Mouse (Mus musculus): ENCODE measurements around the gene Car4. TPM values are rescaled to one million over a fixed set of nuclear protein-coding genes. Genes with fewer than 3 reads are reported as not detected.

Gene Car4
- polyA plus RNA-seq, 1 experiment: 187 TPM

- H3K27ac ChIP-seq (ENCODE audit: insufficient read depth, low read length): no peak overlapping the region
- H3K4me3 ChIP-seq (replicated peaks; ENCODE audit: insufficient read depth, low read depth, low read length): no peak overlapping the region
- no peaks in the 10 kb centered on the region for H3K27me3 ChIP-seq (ENCODE audit: control insufficient read depth, insufficient read depth, low read length)
- 91% methylated on average over 3 of the region's 3 CpGs for WGBS
- H3K4me1 ChIP-seq (ENCODE audit: control insufficient read depth, insufficient read depth, low read length): peaks cover 7% of the 10 kb centered on the region
- TF ChIP-seq POLR2A (IDR thresholded peaks at IDR 0.05; ENCODE audit: borderline replicate concordance, insufficient read depth, low read length) (no peak), CTCF (IDR thresholded peaks at IDR 0.05; ENCODE audit: borderline replicate concordance, insufficient read depth, low read depth, low read length) (no peak)
- DNase-seq: no peak
Measured at GRCm38 (mm10) chr11:84945841-84946240, 11.7 kb upstream of the Car4 start.

- Histone ChIP-seq H3K27me3 (ENCODE audit: control insufficient read depth, insufficient read depth, low read length) (no peaks in the 10 kb centered on the region), H3K4me1 (ENCODE audit: control insufficient read depth, insufficient read depth, low read length) (peaks cover 7% of the 10 kb centered on the region), H3K27ac (ENCODE audit: insufficient read depth, low read length) (no peak overlapping the region), H3K4me3 (replicated peaks; ENCODE audit: insufficient read depth, low read depth, low read length) (no peak overlapping the region)
- no peak for TF ChIP-seq POLR2A (IDR thresholded peaks at IDR 0.05; ENCODE audit: borderline replicate concordance, insufficient read depth, low read length)
- no peak for TF ChIP-seq CTCF (IDR thresholded peaks at IDR 0.05; ENCODE audit: borderline replicate concordance, insufficient read depth, low read depth, low read length)
- no peak for DNase-seq
- 43% methylated on average over 6 of the region's 6 CpGs for WGBS
Measured at GRCm38 (mm10) chr11:84947206-84947605, 10.4 kb upstream of the Car4 start.

- Histone ChIP-seq H3K4me3 (replicated peaks; ENCODE audit: insufficient read depth, low read depth, low read length) (no peak overlapping the region), H3K27ac (ENCODE audit: insufficient read depth, low read length) (no peak overlapping the region), H3K27me3 (ENCODE audit: control insufficient read depth, insufficient read depth, low read length) (no peaks in the 10 kb centered on the region), H3K4me1 (ENCODE audit: control insufficient read depth, insufficient read depth, low read length) (peaks cover 4% of the 10 kb centered on the region)
- 56% methylated on average over 3 of the region's 3 CpGs for WGBS
- no peak for DNase-seq
- no peak for TF ChIP-seq CTCF (IDR thresholded peaks at IDR 0.05; ENCODE audit: borderline replicate concordance, insufficient read depth, low read depth, low read length)
- TF ChIP-seq POLR2A (IDR thresholded peaks at IDR 0.05; ENCODE audit: borderline replicate concordance, insufficient read depth, low read length): no peak
Measured at GRCm38 (mm10) chr11:84948114-84948513, 9.5 kb upstream of the Car4 start.

GRCm38 (mm10) chr11:84948526-84948925, 9.1 kb upstream of the Car4 start:
- 34% methylated on average over 3 of the region's 3 CpGs for WGBS
- Histone ChIP-seq H3K4me1 (ENCODE audit: control insufficient read depth, insufficient read depth, low read length) (no peaks in the 10 kb centered on the region; the same call in none of the 2 replicates), H3K27ac (ENCODE audit: insufficient read depth, low read length) (no peak overlapping the region), H3K27me3 (ENCODE audit: control insufficient read depth, insufficient read depth, low read length) (no peaks in the 10 kb centered on the region), H3K4me3 (replicated peaks; ENCODE audit: insufficient read depth, low read depth, low read length) (no peak overlapping the region)
- no peak for DNase-seq
- TF ChIP-seq CTCF (IDR thresholded peaks at IDR 0.05; ENCODE audit: borderline replicate concordance, insufficient read depth, low read depth, low read length) (no peak), POLR2A (IDR thresholded peaks at IDR 0.05; ENCODE audit: borderline replicate concordance, insufficient read depth, low read length) (no peak)

- DNase-seq: no peak
- TF ChIP-seq POLR2A (IDR thresholded peaks at IDR 0.05; ENCODE audit: borderline replicate concordance, insufficient read depth, low read length) (no peak), CTCF (IDR thresholded peaks at IDR 0.05; ENCODE audit: borderline replicate concordance, insufficient read depth, low read depth, low read length) (no peak)
- no peak overlapping the region for H3K4me3 ChIP-seq (replicated peaks; ENCODE audit: insufficient read depth, low read depth, low read length)
- H3K4me1 ChIP-seq (ENCODE audit: control insufficient read depth, insufficient read depth, low read length): peaks cover 4% of the 10 kb centered on the region
- WGBS: 78% methylated on average over 2 of the region's 2 CpGs
- H3K27ac ChIP-seq (ENCODE audit: insufficient read depth, low read length): no peak overlapping the region
- no peaks in the 10 kb centered on the region for H3K27me3 ChIP-seq (ENCODE audit: control insufficient read depth, insufficient read depth, low read length)
Measured at GRCm38 (mm10) chr11:84952611-84953010, 5.0 kb upstream of the Car4 start.

- no peak for TF ChIP-seq POLR2A (IDR thresholded peaks at IDR 0.05; ENCODE audit: borderline replicate concordance, insufficient read depth, low read length)
- no peak for TF ChIP-seq CTCF (IDR thresholded peaks at IDR 0.05; ENCODE audit: borderline replicate concordance, insufficient read depth, low read depth, low read length)
- no peak overlapping the region for H3K27ac ChIP-seq (ENCODE audit: insufficient read depth, low read length)
- no peak overlapping the region for H3K4me3 ChIP-seq (replicated peaks; ENCODE audit: insufficient read depth, low read depth, low read length)
- no peak for DNase-seq
- no peaks in the 10 kb centered on the region for H3K27me3 ChIP-seq (ENCODE audit: control insufficient read depth, insufficient read depth, low read length)
- H3K4me1 ChIP-seq (ENCODE audit: control insufficient read depth, insufficient read depth, low read length): peaks cover 9% of the 10 kb centered on the region; the same call in 1 of the 2 replicates
- 54% methylated on average over 5 of the region's 5 CpGs for WGBS
Measured at GRCm38 (mm10) chr11:84956400-84956799, 1.2 kb upstream of the Car4 start.

GRCm38 (mm10) chr11:84957171-84957570, 415 bp upstream of the Car4 start:
- WGBS: 5% methylated on average over 15 of the region's 15 CpGs
- TF ChIP-seq POLR2A (IDR thresholded peaks at IDR 0.05; ENCODE audit: borderline replicate concordance, insufficient read depth, low read length): no peak
- no peak for TF ChIP-seq CTCF (IDR thresholded peaks at IDR 0.05; ENCODE audit: borderline replicate concordance, insufficient read depth, low read depth, low read length)
- H3K4me1 ChIP-seq (ENCODE audit: control insufficient read depth, insufficient read depth, low read length): peaks cover 17% of the 10 kb centered on the region
- H3K27ac ChIP-seq (ENCODE audit: insufficient read depth, low read length): peak overlapping the region; percentile 19; the same call in 1 of the 2 replicates
- DNase-seq: peak in 1 of 2 experiments; percentile 25
- no peaks in the 10 kb centered on the region for H3K27me3 ChIP-seq (ENCODE audit: control insufficient read depth, insufficient read depth, low read length)
- H3K4me3 ChIP-seq (replicated peaks; ENCODE audit: insufficient read depth, low read depth, low read length): peak overlapping the region; percentile 85

GRCm38 (mm10) chr11:84958271-84958630, 665 bp downstream of the Car4 start:
- H3K4me1 ChIP-seq (ENCODE audit: control insufficient read depth, insufficient read depth, low read length): peaks cover 27% of the 10 kb centered on the region
- WGBS: 2% methylated on average over 11 of the region's 11 CpGs
- TF ChIP-seq POLR2A (IDR thresholded peaks at IDR 0.05; ENCODE audit: borderline replicate concordance, insufficient read depth, low read length) (no peak), CTCF (IDR thresholded peaks at IDR 0.05; ENCODE audit: borderline replicate concordance, insufficient read depth, low read depth, low read length) (no peak)
- peak overlapping the region; percentile 100 for H3K27ac ChIP-seq (ENCODE audit: insufficient read depth, low read length)
- DNase-seq: peak in 1 of 2 experiments; percentile 46
- H3K27me3 ChIP-seq (ENCODE audit: control insufficient read depth, insufficient read depth, low read length): no peaks in the 10 kb centered on the region
- H3K4me3 ChIP-seq (replicated peaks; ENCODE audit: insufficient read depth, low read depth, low read length): peak overlapping the region; percentile 85
